Mouse (Mus musculus) brown adipose tissue, adult 24 weeks (tissue): ENCODE measurements around the gene Fancg. TPM values are rescaled to one million over a fixed set of nuclear protein-coding genes. Genes with fewer than 3 reads are reported as not detected.

Experiments
- H3K27ac ChIP-seq: fragments of 200-500 bp; replicated peaks from 2 replicates; pipeline ENCODE4 v1.5.1; 2012; ENCODE audit warnings: low read depth, mild to moderate bottlenecking, low read length
- H3K4me1 ChIP-seq: fragments of 200-500 bp; 2 replicates; pipeline ENCODE4 v1.6.1; 2012; ENCODE audit warnings: low read length, mixed read lengths; ENCODE audit not compliant: control insufficient read depth, insufficient read depth, insufficient read length
- H3K4me3 ChIP-seq: fragments of 200-500 bp; 2 replicates; pipeline ENCODE4 v1.5.1; 2012; ENCODE audit warnings: low read depth, mild to moderate bottlenecking, low read length, moderate library complexity; ENCODE audit not compliant: insufficient read depth
- polyA plus RNA-seq: library from polyadenylated mRNA; stranded (reverse); fragments of >200 nt; gene quantifications from 2 replicates; pipeline ENCODE4 v1.2.4, GENCODE M21; 2012; ENCODE audit not compliant: missing spikeins, insufficient read depth, insufficient read length

Gene Fancg
- 2.5 and 6.4 TPM in 2 replicates for polyA plus RNA-seq

DNA sequence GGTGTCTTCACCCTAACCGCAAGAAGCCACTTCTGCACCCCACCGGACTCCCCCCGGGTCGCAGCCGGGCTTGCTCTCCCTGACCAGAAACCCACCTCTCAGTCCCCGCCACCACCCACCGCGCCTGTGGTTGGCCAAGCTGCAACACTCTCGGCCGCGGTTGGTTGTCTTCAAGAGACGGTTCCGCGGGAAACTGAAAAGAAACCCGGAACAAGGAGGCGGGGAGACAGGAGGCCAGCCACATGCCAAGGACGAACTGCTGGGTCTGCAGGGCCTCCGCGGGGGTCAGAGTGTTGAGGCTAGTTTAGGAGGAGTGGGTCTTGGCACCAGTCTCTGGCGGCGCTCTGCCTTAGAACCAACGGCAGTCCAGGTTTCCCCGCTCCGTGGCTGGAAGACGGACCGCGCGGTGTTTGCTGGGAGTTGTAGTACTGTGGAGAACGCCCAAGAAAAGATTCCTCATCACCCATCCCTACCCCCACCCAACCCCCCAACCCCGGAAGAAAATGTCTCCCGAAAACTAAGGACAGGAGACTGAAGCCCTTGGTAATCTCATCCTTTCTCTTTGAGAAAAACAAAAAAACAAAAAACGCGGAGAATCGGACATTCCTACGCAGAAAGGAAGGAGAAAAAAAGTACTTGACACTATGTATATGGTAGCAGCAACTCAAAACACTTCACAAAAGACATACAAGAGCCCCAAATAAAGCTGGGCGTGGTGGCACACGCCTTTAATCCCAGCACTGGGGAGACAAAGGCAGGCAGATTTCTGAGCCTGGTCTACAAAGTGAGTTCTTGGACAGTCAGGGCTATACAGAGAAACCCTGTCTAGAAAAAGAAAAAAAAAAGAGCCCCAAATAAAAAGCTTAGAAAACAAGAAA is at the start of gene Fancg:
TSS of gene Fancg (minus strand) at position 346 of the 878 bp plus-strand sequence.
- H3K4me3 ChIP-seq: peak within 1 kb of the TSS; percentile 91
- peak within 1 kb of the TSS; percentile 59; the same call in 1 of the 2 replicates for H3K27ac ChIP-seq

GRCm38 (mm10) chr4:43059697-43060096 is 49.4 kb upstream of the Fancg start:
- Histone ChIP-seq H3K4me3 (peak overlapping the region; percentile 79), H3K27ac (no peak overlapping the region), H3K4me1 (no peaks in the 10 kb centered on the region)

More for the DNA sequence above, at the start of gene Fancg:
- H3K4me1 ChIP-seq: no peaks in the 10 kb centered on the region

DNA sequence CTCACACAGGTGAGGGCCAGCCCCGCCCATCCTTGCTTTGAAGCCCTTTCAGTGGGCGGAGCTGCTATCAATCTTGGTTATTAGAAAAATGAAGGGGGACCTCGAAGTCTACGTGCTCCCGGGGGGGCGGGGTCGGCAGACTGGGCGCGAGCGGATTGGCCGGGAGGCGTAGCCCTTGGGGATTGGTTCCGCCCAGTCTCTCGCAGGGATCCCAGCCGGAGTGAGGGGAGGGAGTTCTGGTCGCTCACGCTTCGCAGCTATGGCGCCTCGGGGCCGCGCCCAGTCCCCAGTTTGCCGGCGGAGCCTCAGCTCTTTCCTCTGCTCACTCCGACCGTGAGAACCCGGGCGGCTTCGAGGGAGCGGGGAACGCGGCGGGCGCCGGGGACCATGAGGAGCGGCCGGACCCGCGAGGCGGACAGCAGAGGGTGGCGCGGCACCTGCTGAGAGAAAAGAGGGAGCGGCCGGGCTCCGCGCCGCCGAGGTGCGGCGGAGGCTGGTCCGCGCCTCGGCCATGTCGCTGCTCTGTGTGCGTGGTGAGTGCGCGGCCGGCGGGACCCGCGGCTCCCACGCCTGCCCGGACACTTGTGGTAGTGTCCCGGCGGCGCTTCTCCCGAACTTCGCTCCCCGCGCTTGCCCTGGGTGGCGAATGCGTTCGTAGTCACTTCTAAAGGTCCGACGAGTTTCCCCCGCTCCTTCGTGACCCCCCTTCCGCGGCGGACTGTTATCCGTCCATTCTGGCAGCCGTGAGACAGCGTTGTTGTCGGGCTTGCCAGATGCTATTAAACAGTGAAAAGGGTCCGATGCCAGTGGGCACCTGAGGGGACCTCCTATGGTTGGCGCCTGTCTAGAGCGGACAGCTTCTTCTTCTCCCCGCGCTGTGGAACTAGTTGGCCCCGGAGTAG is 48.7 kb upstream of the Fancg start, which contains the start of gene Unc13b:
TSS of gene Unc13b (plus strand) at position 201 of the 902 bp plus-strand sequence.
- H3K27ac ChIP-seq: peak within 1 kb of the TSS; percentile 40; the same call in 1 of the 2 replicates
- peak within 1 kb of the TSS; percentile 79 for H3K4me3 ChIP-seq
- H3K4me1 ChIP-seq: no peaks in the 10 kb centered on the region

- Histone ChIP-seq H3K4me3 (peak overlapping the region; percentile 79), H3K4me1 (no peaks in the 10 kb centered on the region), H3K27ac (no peak overlapping the region)
Measured at GRCm38 (mm10) chr4:43058392-43058752, 48.1 kb upstream of the Fancg start.

- no peaks in the 10 kb centered on the region for H3K4me1 ChIP-seq
- H3K4me3 ChIP-seq: no peak overlapping the region
- H3K27ac ChIP-seq: no peak overlapping the region
Measured at GRCm38 (mm10) chr4:43057654-43058053, 47.3 kb upstream of the Fancg start.

DNA sequence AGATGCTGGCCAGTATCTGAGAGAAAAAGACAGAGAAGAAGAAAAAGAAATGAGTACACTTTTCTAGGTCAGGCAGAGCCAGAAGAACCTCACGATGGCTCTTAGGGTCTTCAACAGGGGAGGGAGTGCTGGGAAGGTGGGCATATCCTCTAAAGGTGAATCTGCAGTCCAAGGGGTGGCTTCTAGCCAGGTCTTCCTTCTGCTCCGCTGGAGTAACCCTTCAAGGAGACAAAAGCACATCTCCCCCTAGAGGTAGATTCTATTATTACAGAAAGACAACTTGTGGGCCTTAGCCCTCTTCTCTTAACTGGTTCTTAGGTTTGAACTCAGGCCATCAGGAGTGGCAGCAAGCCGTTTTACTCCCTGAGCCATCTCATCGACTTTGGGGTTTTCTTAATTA is 42.3 kb upstream of the Fancg start:
- no peak overlapping the region for H3K4me3 ChIP-seq
- H3K27ac ChIP-seq: no peak overlapping the region
- H3K4me1 ChIP-seq: no peaks in the 10 kb centered on the region

DNA sequence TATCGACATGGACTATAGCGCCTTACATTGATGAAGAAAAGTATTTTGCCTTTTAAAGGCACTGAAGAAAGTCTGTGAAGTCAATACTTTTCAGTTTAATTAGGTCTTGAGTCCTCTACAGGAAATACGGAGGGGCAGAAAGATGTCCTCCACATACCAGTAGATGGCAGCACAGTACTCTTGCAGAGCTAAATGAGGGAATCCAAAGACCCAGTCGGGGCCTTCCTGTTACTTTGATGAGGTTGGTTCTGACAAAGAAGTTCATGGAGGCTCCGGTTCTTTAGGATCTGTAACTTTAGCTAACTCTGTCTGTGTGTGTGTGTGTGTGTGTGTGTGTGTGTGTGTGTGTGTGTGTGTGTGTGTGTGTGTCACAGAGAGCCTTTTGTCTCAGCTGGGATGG is 36.9 kb upstream of the Fancg start:
- peaks cover 10% of the 10 kb centered on the region for H3K4me1 ChIP-seq
- H3K4me3 ChIP-seq: no peak overlapping the region
- H3K27ac ChIP-seq: no peak overlapping the region

GRCm38 (mm10) chr4:43046607-43047006 is 36.3 kb upstream of the Fancg start:
- H3K4me3 ChIP-seq: peak overlapping the region; percentile 44
- H3K27ac ChIP-seq: peak overlapping the region; percentile 88
- H3K4me1 ChIP-seq: peaks cover 10% of the 10 kb centered on the region

GRCm38 (mm10) chr4:43045659-43046302 is 35.5 kb upstream of the Fancg start, which contains the start of gene Fam214b:
TSS of gene Fam214b (minus strand) at chr4:43046220.
- Histone ChIP-seq H3K27ac (peak within 1 kb of the TSS; percentile 97), H3K4me1 (peaks cover 10% of the 10 kb centered on the region), H3K4me3 (peak within 1 kb of the TSS; percentile 60)

GRCm38 (mm10) chr4:43045285-43045658 is 35.0 kb upstream of the Fancg start:
- H3K4me3 ChIP-seq: peak overlapping the region; percentile 60
- H3K27ac ChIP-seq: peak overlapping the region; percentile 97
- H3K4me1 ChIP-seq: peaks cover 10% of the 10 kb centered on the region

DNA sequence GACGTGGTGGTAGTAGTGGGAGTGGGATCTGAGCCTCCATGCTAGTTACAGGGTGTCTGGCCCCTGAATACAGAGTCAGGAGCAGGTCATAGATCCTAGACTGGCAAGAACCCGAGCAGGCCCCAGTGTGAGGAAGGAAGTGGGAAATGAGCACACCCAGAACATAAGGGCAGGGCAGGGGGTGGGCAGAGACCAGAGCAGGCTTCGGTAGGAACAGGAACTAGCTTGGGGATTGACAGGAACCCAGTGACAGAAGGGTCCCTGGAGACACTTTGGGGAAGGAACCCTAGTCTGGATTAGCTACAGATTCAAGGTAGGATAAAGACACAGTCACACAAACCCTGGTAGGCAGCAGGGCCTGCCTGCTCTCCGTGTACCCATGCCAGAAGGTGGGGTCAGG is 34.4 kb upstream of the Fancg start:
- Histone ChIP-seq H3K4me1 (peaks cover 10% of the 10 kb centered on the region), H3K27ac (peak overlapping the region; percentile 97), H3K4me3 (peak overlapping the region; percentile 60)

GRCm38 (mm10) chr4:43043644-43044357 is 33.5 kb upstream of the Fancg start:
- Histone ChIP-seq H3K4me1 (peaks cover 17% of the 10 kb centered on the region), H3K4me3 (peak overlapping the region; percentile 60)

DNA sequence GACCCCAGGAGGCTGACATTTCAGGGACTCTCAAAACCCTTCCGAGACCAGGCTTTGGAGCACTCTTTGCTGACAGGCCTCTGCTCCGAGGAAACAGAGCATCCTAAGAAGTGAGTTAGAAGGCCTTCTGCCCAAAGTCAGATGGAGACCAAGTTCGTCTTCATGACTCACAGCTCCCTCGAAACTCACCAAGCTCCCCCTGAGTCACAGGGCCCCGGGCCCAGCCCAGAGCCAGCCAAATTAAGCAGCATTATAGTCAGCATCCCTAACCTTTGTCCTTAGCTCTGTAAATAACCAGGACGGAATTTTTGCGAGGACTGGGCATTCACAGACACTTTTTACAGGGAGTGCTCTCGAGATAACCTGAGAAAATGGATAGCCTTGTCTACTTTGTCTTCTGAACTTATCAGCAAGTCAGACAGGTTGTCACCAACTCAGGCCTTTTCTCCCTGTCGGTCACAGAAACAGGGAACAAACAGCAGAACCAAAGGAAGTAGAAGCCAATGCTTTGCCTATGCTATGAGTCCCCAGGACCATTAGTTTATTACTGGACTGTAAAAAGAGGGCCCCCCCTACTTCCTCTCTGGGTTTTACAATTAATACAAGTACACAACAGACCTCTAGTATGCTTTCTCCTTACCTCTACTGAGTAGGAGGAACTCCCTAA is 30.7 kb upstream of the Fancg start:
- Histone ChIP-seq H3K4me1 (peaks cover 20% of the 10 kb centered on the region), H3K4me3 (no peak overlapping the region), H3K27ac (no peak overlapping the region)

More at GRCm38 (mm10) chr4:43043644-43044357, 33.5 kb upstream of the Fancg start:
- peak overlapping the region; percentile 97 for H3K27ac ChIP-seq
